Mouse (Mus musculus): ENCODE data around the gene Kcnj12.

Kcnj12 gene

DNA sequence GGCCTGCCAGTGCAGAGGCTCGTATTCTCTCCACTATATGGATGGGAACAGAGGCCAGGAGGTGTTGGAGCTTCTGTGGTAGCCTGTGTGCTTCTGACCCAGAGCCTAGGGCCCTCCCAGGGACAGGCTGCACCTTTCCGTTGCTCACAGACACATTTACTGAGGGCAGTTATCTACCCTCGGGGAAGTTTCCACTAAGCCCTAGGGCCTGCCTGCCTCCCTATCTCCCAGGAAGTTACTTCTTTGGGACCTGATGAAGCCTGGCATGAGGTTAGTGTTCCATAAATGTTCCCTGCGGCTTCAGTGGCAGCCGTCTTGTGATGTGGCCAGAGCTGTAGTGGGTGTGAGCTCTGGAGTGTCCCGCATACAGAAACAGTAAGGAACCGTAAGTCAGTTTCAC is 3.2 kb downstream of the Kcnj12 start:
- DNase-seq (ENCODE audit: low spot score) = no peak

DNA sequence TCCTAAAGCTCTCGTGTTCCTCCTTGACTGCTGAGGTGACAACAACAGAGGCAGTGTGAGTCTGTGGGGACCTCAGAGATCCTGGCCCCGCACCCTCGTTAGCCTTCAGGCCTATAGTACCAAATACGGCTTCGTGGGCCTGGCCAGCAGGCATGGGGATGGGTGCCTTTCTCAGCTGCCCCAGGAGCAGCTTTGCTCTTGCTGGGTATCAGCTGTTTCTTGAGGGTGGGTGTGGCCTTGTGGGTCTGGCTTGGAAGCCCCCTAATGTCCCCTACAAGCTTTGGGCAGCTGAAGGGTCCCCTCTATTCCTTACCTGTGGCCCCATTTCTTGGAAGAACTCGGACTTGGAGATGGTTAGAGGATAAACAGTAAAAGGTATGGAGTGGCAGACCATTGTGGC is 4.0 kb downstream of the Kcnj12 start:
- no peak for DNase-seq (ENCODE audit: low spot score)

DNA sequence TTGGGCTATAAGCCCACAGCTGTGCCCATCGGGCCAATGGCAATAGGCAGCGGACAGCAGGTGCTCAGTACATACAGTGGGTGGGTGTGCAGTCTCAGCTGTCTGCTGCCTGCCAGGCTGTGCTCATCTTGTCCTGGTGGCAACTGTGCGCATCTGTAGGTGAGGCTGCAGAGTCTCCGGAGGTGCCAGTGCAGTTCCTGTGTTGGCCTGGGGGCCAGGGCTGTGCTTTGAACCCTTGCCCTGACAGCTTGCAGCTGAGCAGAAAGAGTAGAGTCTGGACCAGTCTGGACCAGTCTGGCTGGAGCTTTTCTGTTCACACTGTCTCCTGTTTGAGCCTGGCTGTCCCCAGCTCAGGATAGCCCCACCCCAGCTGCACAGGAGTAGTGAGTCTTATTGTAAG is 4.8 kb downstream of the Kcnj12 start:
- no peak for DNase-seq (ENCODE audit: low spot score)

DNA sequence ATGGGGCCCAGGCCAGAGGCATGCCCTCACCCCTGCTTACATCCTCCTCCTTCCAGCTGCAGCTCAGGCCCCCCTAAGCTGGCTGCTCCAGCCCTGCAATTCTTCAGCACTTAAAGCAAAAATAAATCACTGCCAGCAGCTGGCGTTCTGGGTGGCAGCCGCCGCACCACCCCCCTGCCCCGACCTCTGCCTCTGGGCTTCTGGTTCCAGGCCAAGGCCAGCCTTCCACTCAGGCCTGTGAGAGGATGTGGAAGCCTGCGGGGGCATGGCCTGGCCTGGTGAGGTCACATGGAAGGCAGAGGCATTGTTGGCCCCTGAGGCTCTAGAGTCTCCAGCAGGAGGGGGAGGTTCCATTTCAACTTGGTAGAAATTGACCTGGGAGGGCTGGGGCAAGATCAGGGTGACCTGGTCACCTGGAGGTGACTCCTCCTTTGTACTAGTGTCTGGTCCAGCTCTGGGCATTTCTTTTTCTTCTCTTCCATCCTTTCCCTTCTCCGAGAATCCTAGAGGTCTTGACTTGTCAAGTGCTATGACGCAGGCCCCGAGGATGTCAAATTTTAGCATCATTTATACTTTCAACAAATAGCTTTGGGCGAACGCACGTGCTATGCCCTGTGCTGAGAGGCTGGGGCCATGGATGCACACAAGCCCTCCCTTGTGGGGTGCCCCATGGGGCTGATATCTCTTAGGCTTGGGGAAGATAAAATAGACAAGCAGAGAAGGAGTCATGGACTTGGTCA is 6.0 kb downstream of the Kcnj12 start:
- no peak for DNase-seq (ENCODE audit: low spot score)

DNA sequence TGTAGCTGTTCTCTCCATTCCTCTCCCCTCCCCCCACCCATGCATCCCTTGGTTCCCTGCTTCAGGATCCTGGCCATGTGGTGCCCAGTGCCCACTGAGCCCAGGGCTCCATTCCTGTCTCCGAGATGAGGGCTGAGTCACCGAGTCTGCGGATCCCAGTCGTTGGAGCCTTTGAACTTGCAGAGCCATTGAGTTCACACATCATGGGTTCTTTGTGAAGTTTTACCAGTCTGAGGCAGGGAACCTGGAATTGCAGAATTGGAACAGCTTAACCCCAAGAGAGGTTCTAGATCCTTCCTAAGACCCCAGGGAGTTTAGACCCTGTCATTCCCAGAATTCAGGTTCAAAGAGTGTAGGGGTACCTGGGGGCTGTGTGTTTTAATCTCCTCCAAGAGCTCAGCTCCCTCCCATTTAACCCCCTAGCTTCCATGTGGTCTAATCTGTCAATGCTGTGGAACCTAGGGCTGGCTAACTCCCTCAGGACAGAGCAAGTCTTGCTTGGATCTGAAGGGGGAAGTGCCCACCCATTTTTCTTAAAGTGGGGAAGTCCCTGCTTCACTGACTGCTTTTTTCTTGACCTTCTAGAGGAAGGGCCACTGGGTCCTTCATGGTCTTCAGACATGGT is 6.9 kb downstream of the Kcnj12 start:
- DNase-seq (ENCODE audit: low spot score) = no peak

DNA sequence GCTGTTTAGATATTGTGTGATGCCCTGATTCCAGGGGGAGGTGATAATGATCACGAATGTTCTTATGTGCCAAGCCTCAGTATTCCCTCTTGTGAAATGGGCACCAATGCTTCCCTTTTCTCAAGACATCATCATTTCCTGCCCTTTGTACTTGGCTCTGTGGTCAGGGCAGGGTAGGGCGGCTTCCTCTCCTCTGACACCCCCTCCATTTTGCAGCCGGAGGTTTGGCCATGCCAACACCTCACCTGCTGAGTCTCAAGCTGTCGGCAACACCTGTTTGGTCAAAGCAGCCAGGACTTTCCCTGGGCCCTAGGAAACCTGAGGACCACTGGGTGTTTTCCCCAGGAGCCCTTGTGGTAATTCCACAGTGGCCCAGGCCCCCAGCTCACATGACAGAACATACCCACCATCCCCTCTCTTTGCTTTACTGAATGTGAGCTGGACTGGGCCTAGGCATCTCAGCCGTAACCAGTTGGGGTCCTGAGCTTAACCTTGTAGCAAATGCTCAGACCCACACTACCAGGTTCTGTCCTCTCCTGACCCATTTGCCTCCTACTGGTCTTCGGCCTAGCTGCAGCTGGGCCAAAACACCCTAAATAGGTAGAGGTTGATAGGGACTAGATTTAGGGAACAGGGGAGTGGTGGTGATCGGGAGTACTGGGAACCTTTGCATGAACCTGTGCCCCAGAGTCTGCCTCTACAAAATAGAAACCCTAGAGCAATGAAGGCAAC is 7.7 kb downstream of the Kcnj12 start:
- no peak for DNase-seq (ENCODE audit: low spot score)

DNA sequence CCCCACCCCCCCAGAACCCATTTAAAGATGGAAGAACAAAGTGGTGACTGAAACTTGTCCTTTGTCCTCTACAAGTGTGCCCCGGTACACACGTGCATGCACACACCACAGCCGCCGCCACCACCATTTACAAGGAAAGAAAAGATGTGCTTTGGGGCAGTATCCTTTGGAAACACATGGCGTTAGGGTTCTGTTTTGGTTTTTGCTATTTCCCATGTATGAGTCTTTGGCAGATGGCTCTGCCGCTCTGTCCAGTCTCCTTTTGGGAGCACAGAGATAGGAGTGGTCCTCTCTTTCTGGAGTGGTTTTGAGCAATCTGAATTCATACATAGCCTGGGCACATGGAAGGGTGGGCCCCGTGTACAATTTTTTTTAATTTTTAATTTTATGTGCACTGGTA is 8.8 kb downstream of the Kcnj12 start:
- no peak for DNase-seq (ENCODE audit: low spot score)

DNA sequence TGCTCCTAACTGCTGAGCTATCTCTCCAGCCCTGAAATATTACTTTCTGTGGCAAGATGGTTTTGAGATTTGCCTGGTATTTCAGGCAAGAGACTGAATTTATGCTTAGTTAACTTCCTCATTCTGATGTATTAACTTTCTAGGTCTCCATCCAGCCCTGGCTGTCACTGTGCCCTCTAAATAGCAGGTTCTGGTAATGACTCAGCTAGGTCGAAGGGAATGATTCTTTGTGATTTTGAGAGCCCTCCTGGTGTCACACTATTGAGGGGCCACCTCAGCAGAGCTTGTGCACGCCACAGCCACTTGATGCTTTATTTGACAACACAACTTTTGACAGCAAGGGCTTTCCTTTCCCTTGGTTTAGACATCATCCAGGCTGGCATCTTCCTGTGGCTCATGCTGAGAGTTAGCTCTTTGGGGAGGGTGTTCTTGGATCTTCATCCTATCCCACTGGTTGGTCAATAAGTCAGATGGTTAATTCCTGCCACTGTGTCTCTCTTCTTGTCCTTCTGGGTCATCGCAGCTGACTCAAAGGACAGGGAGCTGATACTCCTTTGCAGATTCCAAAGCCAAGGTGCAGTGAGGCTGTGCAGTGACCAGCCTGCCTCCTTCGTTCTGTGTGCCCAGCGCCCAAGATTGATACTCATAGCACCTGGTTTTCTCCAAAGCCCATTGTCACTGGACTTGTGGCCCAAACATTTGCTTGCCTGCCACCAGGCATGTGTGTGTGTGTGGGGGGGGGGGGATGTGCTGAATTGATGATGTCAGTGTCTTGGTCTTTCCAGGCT is 9.5 kb downstream of the Kcnj12 start:
- DNase-seq (ENCODE audit: low spot score) = no peak

DNA sequence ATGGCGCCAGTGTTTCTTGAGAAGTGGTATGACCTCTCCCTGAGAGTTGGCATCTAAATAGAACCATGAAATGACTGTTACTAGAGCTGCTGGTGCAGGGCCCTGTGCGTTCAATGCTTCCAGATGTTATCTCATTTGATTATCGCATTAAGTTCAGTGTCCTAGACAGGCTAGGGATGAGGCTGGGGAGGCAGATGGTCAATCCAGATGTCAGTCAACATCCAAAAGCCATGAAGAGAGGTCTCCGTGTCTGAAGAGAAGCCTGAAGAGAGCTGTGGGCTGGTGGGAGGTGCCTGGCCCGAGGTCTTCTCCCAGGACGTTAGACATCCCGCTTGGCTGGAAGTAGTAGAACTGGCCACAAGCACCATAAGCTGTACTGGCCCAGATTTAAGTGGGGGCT is 10.1 kb downstream of the Kcnj12 start:
- no peak for DNase-seq (ENCODE audit: low spot score)

DNA sequence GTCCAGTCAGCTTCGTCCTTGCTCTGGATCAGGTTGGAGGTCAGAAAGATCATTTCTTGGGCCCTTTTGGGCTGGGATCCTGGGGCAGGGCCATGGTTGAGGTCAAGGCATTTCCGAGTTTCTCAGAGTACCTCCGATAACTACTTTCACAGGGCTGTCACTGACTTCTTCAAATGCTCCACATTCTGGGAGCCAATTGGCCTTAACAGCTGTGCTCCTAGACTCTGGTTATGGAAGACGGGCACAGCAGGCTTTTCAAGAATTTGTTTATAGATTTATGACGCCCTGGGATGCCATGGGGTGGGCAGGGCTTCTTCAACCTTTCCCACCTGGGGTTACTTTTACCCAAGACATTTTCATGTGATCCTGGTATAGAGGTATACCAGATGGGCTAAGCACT is 10.8 kb downstream of the Kcnj12 start:
- DNase-seq (ENCODE audit: low spot score) = no peak

DNA sequence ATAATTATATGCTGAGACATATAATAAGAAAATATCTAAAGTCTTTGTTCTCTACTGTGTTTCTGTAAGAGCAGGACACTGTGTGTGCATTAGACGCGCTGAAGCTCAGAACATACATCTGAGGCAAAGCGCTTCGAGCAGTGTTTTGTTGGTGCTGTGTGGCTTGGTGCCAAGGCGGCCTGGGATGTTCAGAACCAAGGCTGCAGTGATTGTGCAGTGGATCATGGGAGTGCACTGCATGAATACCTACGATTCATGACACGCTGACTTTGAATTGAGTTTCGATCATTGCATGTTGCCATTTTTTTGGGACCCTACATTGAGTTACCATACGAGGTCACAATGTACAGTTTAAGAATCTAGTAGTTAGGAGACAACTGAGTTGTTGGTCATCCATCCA is 14.3 kb downstream of the Kcnj12 start:
- no peak for DNase-seq (ENCODE audit: low spot score)

DNA sequence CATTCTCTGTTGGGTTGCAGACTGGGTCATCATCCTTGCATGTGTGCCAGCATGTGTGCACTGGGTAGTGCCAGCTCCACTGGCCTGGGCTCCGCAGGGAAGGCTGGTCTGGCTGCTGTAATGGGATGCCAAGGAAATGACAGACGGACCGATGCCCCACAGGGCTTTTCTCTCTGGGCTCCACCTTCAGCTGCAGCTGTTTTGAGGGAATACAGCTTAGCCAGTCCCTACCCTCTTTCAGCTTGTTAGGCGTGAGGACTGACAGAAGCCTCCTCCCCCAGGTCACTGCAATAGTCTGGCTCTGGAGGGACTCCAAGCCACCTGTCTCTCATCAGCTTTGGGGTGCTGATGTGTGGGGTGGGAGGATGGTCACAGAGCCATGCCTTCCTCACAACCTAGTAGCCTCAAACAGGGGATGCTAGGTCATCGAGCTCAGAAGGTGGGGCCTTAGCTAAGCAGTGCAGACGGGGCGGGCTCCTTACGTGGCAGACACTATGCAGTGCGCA is 16.0 kb downstream of the Kcnj12 start:
- no peak for DNase-seq (ENCODE audit: low spot score)

DNA sequence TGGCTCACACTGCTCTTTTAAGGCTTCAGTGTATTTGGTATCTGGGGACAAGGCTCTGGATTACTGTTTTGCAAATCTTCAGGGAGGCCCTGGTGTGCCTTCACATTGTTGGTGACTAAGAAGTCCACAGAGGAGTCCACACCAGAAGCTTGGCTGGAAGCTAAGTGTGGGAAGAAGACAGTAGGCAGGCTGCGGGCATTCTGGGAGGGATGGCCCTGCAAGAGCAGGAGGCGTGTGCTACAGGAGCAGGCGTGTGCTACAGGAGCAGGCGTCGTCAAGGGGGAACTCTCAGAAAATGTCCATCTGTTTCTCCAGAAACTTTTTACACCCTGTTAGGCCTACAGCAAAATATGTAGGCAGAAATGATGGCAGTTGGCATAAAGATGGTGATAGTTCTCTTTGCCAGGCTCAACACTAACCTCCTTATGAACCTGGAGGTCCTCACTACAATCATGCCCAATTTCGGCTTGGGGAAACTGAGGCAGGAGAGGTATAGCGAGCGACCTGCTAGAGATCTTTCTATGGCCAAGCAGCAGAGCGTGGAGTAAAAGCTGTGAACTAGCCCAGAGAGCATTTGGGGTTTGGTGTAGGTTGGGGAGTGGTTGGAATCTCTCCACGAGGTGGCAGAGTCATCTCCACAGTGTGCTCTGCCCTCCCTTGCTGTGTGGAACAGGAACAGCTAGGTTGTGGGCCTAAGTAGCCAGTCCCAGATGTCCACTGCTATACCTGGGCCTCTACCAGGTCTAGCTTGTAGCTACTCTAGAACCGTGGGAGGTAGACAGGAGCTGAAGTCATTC is 18.7 kb downstream of the Kcnj12 start:
- DNase-seq (ENCODE audit: low spot score) = no peak

DNA sequence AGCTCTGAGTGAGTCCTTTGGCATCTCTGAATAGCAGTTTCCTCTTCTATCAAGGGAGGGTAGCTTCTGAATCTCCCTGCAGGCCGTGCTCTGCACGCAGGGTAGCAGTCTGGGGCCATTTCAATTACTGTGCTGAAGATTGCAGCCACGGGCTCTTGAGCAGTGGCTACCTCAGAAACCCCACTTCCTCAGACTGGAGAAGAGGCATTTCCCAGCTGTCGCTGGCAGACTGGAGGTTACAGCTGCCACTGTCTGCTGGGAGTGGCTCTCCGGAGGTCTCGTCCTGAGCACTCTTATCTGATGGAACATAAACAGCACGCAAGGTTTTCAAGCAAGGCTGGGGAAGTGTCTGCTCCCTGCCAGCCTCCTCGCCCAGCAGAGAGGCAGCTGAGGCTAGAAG is 20.2 kb downstream of the Kcnj12 start:
- DNase-seq (ENCODE audit: low spot score) = no peak

DNA sequence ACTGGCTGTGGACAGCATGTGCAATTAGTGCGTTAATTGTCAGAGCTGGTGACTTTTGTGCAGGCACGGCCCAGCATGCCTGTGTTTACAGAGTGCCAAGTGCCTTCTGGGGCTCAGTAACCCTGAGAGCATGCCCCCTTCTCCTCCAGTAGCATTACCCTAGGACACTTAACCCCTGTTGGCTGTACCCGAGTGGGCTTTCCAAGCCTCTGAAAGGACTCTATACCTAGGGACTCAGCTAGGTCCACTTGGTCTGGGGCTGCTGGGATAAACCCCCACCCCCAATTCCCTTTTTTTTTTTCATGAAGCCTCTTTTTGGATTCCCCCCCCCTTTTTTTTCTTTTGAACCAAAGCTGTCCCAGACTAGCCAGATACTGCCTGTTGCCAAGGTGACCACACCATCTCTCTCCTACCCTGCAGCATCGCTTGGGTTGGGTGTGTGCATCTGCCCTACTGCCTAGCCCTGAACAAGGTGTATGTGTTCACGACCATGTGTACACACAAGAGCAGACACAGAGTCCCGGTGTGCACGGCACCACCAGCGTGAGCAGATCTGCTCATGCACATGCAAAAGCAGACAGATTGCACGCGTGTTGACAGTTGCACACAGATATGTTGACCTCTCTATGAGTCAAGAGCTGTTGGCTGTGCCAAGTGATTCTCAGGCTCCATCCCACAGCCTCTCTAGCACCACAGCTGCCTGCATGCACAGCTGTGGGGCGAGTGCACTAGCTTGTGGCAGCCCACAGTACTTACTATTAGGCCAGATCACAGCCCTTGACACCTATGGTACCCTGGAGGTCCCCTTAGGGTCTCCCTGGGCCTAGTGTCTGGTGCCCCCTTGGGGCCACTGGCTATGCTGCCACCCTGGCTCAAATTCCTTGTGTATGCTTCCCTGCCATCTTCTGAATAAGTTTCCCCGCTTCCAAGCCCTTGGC is 21.0 kb downstream of the Kcnj12 start:
- no peak for DNase-seq (ENCODE audit: low spot score)

DNA sequence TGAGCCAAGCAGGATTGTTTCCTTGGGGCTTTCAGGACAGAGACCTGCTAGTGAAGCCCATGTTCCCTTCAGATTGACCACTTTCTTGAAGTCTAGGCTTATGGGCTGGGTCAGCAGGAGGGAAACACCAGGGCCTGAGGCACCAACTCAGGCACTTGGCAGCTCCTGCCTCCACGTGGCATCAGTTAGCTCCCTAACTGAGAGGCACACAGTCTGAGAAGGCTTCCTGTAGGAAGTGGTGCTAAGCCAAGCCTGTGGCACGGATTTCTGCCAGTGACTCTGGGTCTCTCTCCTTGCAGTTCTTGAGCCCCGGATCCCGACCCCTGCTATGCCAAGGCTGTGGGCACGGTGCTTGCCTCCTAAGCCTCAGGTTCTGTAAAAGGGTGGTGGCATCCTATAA is 22.4 kb downstream of the Kcnj12 start:
- no peak for DNase-seq (ENCODE audit: low spot score)

DNA sequence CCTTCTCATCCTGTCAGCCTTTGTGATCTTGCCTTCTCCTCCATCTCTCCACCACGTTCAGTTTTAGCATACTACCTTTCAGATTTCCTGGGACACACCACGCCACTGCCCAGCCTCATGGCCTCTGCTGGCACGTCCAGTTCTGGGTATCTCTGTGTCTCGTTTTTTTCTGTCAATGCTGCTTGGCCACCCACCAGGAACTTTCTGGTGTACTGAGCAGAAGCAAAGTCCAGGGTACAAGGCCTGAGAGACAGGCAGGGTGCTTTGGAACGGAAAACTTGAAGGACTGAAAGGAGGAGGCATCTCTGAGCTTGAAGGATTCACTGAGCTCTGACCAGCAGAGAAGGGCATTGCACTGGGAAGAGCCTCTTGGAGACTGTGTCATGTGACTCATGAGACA is 25.1 kb downstream of the Kcnj12 start:
- DNase-seq (ENCODE audit: low spot score) = no peak

DNA sequence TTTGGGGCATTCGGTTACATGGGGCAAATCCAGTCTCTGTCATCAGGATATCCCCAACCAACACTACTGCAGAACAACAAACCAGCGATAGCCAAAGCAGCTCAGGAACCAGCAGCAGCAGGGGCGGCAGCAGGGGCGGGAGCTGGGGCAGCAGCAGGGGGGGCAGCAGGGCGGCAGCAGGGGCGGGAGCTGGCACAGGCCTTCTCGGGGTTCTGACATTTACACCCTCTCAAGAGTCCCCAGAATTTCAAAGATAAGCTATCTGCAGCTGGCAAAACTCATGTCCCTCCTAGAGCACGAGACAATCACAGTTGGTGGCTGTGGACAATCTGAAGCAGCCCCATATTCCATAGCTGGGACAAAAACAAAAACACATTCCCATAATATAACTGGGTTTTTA is 28.8 kb downstream of the Kcnj12 start:
- no peak for DNase-seq (ENCODE audit: low spot score)

DNA sequence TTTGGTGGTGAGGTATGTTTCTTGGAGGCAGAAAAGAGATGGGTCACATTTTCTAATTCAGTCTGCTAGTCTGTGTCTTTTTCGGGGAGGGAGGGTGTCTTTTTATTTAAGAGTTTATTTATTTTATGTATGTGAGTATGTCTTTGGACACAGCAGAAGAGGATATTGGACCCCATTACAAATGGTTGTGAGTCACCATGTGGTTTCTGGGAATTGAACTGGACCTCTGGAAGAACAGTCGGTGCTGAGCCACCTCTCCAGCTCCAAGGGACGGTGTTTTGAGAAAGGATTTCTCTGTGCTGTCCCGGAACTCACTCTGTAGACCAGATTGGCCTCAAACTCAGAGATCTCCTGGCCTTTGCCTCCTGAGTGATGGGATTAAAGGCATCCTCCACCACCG is 34.5 kb downstream of the Kcnj12 start:
- DNase-seq (ENCODE audit: low spot score) = no peak

DNA sequence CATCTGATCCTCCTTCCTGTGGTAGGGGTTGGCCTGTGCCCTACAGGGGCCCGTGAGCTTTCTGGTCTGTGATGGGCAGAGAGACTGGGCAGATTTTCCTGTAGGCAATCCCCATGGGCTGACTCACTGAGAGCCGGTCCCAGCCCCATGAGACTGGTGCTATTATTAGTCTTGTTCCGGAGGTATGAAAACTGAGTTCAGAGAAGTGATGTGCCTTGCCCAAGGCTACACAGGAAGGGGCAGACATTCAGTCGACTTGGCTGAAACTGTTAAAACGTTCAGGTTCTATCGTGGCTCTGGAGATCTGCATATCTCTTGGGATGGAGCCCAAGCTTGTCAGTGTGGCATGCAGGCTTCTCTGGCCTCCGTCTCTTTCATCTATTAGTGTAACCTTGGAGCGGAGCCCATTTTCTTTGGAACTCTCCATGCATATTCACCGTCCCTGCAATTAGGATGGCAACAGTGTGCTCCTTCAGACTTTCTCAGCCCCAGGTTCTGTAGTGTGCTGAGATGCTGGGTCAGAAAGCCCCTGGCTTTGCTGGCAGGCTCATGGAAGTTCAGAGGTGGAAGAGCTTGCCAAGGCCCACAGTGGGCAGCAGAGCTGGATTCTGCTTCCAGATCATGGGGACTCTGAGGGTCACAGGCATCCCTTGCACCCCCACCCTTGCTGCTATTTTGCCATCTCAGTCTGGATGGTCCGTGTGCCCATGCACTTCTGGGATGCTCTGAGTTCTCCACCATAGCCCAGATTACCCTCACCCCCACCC is 37.5 kb downstream of the Kcnj12 start:
- peak; percentile 60 for DNase-seq (ENCODE audit: low spot score)
